Comparison of ENCODE assay signal across 7 mouse cellular contexts in genomic region chr13:12196012-12196411, GRCm38 (mm10).
DNase-seq lines count a peak whose midpoint lies in the region.

No protein-coding gene starts in this region.

- peak; percentile 34 to 52 for DNase-seq in layer of hippocampus, postnatal 10 days (ENCODE audit: low spot score in 2 of 2)
- no peak for DNase-seq in layer of hippocampus, adult 9-11 months
- peak; percentile 66 to 68 for DNase-seq in adrenal gland, postnatal 36 days
- DNase-seq in cerebellum, adult 9-10 months: peak; percentile 88
- DNase-seq in heart, postnatal 25 days (ENCODE audit: low spot score): peak; percentile 31
- DNase-seq in ovary, postnatal 14 days (ENCODE audit: low spot score): no peak
- no peak for DNase-seq in embryo, embryonic 10 days (ENCODE audit: low spot score)

- intact Hi-C loops in heart, postnatal 25 days (cut with DNase I): no loop called here

Comparison
In these comparisons a context has a peak if more than half of its experiments do, and no peak if none do; other contexts are left out.
1. DNase-seq: peak in layer of hippocampus, postnatal 10 days (2 of 2), adrenal gland, postnatal 36 days (2 of 2), cerebellum, adult 9-10 months (single experiment) and heart, postnatal 25 days (single experiment); none in layer of hippocampus, adult 9-11 months (single experiment), ovary, postnatal 14 days (single experiment) and embryo, embryonic 10 days (single experiment).